Mouse (Mus musculus) brain, embryonic 14.5 days (tissue): Measurements from ENCODE around the gene Izumo4. TPM values are rescaled to one million over a fixed set of nuclear protein-coding genes. Genes with fewer than 3 reads are reported as not detected.

ENCODE experiments used
- DNase-seq: peaks from one replicate; pipeline ENCODE4 v3.0.0-alpha.2; 2011; ENCODE audit warnings: low read depth
- CTCF ChIP-seq: fragments of 200-500 bp; IDR thresholded peaks from 2 replicates; pipeline ENCODE4 v1.5.1; 2012; ENCODE audit warnings: inconsistent platforms, mild to moderate bottlenecking, moderate library complexity, borderline replicate concordance; ENCODE audit not compliant: insufficient read depth, insufficient read length; ENCODE audit errors: extremely low read depth
- POLR2A ChIP-seq: fragments of 200-500 bp; IDR thresholded peaks from 2 replicates; pipeline ENCODE4 v1.6.1; 2012; ENCODE audit warnings: mild to moderate bottlenecking, inconsistent platforms, borderline replicate concordance; ENCODE audit not compliant: poor library complexity, insufficient read depth, insufficient read length, severe bottlenecking; ENCODE audit errors: extremely low read depth
- polyA plus RNA-seq: library from polyadenylated mRNA; depleted of rRNA; stranded (reverse); fragments of >200 nt; gene quantifications from 2 replicates; pipeline ENCODE4 v1.2.3, GENCODE M21; 2012

The Izumo4 gene
- polyA plus RNA-seq, 1 experiment, result 47.6 TPM

DNA sequence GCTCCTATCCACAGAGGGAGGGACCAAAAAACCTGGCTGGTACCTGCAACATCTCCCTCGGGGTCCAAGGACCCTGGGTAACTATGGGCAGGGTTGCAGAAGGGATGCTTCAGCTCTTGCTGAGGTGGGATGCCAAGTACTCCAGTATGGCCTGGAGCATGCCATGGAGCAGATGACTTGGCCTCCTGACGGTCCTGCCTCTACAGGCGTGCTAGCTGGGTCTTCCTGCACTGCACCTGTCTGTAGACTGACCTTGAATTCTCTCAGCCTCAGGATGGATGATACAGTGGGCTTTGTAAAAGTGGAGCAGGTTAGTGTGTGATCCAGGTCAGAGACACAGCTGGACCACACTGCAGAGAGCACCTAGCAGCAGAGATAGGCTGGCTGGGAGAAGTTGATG lies 3.5 kb downstream of the Izumo4 start:
- DNase-seq, result no peak

DNA sequence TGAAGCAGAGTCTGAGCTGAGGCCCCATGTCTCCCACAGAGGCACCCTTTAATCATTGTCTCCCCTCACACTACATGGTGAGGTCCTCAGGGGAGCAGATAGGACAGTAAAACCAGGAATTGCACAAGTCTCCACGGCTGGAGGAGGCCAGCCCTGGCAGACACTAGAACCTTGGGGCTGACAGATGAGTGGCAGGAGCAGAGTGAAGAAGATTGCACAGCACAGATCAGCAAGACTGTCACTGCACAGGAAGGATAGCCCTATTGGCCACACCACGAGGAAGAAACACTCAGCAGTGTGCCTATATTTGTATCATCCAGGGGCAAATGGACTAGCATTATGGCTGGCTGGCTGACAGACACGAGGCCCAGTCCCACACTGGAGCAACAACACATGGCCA lies 8.8 kb downstream of the Izumo4 start:
- TF ChIP-seq POLR2A (no peak), CTCF (no peak)
- DNase-seq, result no peak

More for the DNA sequence above, 3.5 kb downstream of the Izumo4 start:
- TF ChIP-seq POLR2A, result no peak
- TF ChIP-seq CTCF, result no peak

DNA sequence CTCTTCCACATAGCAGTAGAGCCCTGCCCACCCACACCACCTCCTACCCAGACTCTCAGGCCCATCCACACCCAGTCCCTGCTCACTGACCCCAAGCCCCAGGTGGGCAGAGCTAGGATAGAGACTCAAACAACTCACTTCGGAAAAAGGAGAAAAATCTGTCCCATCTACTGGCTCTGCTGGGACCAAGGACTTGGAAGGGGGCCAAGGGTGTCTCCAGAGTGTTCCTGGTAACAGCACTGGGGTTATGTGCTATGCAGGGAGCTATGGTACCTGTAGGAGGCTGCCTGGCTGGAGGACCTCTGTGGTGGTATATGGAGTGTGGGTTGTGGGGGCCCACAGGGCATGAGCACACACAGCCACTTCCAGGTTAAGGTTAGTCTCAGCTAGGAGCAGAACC lies 15.3 kb downstream of the Izumo4 start:
- TF ChIP-seq POLR2A (no peak), CTCF (no peak)
- no peak for DNase-seq

DNA sequence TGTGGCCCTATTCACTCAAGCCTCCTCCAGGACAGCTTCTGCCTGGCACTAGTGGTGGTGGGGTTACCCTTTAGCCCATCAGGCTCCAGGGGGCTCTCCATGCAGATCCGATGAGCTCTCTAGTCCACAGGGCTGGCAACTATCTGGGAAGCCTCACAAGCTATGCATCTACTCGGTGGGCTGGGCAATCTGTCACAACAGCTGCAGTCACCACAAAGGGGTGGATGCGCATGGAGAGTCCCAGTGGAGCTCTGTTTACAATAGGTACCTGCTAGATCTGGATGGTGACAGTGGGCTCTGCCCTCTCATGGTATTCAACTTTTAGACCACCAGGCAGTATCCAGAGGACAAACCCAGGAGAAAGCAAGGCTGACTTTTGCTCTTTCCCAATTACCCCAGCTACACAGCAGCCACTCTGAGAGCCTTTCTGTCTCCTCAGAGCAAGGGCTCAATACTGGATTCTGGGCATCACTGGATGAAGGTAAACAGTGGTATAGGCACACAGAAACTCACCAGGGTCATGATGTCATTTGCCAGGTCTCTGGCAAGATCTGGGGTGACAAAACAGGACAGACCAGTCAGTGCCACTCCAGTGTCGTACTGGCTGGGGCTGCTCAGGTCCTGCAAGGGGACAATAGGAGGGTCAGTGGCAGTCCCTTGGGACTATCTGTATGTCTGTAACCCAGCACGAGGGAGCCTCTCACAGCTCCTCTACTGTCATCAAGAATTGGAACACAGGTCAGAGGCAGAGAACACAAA lies 25.6 kb downstream of the Izumo4 start:
- no peak for DNase-seq
- TF ChIP-seq POLR2A, result no peak
- no peak for TF ChIP-seq CTCF

DNA sequence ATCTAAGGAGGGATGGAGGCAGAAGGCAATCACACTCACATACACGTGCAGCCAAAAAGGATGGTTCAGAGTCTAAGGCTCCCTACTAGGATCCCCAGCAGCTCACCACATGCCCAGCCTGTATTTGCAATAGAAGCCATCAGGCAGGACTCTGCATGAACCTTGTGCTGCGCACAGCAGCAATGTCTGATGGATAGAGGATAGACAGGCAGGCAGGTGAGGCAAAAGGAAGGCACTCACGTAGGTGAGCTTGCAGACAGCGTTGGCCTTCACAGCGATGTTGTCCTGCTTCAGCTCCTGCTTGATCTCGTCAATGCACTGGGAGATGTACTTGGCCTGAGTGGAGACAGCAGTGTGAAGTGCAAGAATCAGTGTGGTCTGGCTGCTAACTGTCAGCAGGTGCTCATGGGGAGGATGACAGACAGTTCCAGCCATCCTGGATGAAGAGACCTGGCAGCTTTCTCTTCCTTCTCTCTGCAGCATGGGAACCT lies 30.7 kb downstream of the Izumo4 start:
- no peak for DNase-seq
- TF ChIP-seq CTCF (no peak), POLR2A (no peak)

DNA sequence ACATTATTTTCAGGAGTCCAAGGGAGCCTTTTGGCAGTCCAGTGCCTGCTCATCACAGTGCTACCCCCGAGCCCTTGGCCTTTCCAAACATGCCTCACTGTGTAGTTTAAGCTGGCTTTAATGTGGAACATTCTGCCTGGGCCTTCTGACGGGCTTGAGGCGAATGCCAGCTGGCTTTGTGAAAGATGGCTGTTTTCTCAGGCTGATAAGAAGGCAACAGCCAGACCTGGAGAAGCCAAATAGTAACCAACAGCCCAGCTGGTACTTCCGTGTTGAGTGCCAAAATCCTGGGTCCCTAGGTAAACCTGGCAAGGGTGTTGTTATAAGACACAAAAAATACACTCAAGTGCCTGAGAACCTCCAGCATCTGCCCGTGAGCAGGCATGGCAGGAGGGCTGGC lies 34.7 kb downstream of the Izumo4 start:
- peak; percentile 61 for DNase-seq
- TF ChIP-seq POLR2A (no peak), CTCF (no peak)

DNA sequence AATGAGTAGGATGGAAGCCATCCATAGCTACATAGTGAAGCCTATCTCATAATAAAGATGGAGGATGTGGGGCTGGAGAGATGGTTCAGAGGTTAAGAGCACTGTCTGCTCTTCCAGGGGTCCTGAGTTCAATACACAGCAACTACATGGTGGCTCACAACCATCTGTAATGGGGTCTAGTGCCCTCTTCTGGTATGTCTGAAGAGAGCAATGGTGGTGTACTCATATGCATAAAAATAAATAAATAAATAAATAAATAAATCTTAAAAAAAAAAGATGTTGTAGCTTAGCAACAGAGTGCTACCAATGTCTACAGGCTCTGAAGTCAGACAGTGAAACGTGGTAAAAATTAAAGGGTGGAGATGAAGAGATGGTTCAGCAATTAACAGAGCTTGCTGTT lies 36.7 kb downstream of the Izumo4 start:
- DNase-seq, result no peak
- TF ChIP-seq POLR2A (no peak), CTCF (peak; percentile 7; the same call in 1 of the 2 replicates)

DNA sequence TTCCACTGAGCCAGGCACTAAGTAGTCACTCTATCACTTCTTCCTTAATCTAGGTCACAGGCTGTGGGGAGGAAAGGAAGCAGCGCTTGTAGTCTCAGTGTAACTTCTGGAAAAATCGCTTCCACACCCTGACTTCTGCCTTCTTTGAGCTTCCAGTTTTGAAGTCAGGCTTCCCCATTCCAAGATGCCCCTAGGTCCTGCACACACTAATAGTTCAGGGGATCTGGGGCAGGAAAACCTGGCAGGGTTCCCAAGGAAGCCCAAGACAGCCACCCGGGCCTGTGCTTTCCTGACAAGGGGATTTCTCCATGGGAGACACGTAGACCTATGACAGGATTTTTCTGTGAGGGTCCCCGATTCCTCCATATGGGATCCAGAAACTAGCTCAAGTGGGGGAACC lies 39.2 kb downstream of the Izumo4 start:
- TF ChIP-seq CTCF (no peak), POLR2A (no peak)
- DNase-seq, result no peak

DNA sequence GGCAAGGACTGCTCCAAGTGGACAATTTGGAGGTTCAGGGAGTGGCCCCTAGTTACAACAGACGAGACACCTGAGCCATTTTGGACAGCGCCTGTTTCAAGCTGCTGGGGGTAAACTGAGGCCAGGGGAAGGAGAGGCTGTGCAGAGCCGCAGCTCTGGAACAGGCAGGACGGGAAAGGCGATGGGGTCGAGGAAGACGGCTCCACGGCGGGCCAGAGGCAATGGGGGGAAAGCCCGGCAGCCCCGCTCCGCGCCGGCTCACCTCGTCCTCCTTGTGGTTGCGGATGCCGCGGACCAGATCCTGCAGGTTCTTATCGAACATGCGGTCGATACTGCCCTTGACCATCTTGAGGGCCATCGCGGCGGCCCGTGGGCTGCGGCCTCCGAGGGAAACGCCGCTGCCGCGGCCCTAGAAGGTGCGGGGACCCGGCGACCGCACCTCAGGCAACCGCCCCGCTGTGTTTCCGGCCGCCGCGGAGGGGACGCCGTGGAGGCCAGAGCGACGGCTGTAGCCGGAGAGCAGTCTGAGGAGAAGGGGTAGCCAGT lies 39.7 kb downstream of the Izumo4 start:
- DNase-seq, result no peak
- TF ChIP-seq CTCF, result no peak
- TF ChIP-seq POLR2A, result no peak

DNA sequence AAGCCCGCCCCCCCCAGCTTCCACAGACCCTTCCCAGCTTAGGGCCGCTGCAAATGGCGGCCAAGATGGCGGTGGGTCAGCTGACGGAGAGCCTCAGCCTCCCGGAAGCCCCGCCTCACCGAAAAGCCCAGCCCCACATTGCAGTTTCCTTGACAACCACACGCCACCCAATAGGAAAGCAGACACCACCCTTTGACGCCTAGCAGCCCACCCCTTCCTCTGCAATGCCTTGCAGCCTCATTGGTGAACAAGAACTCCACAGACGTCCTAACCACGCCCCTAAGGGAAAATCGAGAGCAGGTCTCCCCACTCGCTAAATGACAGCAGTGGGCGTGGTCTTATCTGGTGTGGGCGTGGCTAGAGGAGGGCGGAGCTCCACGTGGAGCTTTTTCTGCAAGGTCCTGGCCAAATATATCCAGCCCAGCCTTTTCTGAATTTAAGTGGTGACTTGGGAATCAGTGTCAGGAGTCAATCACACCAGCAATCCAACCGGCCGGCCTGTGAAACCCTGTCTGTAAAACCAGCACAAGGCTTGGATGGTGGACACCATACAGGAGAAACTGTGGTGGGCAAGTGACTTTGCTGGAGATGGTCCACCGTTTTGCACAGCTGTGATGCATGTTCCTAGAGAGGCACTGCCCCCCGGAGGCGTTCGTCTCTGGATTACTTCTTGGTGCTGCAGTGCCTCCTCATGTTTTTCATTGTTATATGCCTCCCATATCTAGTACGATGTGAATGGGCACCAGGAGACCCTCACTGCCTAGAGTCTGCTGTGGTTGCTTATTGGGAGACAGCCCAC lies 40.4 kb downstream of the Izumo4 start, which contains the start of gene Ap3d1:
Gene Ap3d1, minus strand, starts transcription at position 85 of the 799 bp plus-strand sequence.
- DNase-seq, result peak; percentile 100
- TF ChIP-seq CTCF (no peak), POLR2A (peak; percentile 74; the same call in 1 of the 2 replicates)

DNA sequence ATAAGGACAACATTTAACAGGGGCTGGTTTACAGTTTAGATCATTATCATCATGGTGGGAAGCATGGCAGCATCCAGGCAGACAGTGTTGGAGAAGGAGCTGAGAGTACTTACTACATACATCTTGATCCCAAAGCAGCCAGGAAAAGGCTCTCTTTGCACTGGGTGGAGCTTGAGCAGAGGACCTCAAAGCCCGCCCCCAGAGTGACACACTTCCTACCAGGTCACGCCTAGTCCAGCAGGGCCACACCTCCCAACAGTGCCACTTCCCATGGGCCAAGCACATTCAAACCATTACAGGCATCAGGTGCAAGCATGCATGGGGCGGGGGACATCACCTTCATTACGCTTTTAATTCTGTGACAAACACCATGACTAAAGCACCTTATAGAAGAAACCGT lies 42.3 kb downstream of the Izumo4 start:
- TF ChIP-seq POLR2A (no peak), CTCF (no peak)
- DNase-seq, result no peak
